Mouse (Mus musculus): ENCODE results near the gene Clasrp.
A peak's percentile ranks its signal among the peaks of the same experiment; 100 is the strongest.

Clasrp gene

DNA sequence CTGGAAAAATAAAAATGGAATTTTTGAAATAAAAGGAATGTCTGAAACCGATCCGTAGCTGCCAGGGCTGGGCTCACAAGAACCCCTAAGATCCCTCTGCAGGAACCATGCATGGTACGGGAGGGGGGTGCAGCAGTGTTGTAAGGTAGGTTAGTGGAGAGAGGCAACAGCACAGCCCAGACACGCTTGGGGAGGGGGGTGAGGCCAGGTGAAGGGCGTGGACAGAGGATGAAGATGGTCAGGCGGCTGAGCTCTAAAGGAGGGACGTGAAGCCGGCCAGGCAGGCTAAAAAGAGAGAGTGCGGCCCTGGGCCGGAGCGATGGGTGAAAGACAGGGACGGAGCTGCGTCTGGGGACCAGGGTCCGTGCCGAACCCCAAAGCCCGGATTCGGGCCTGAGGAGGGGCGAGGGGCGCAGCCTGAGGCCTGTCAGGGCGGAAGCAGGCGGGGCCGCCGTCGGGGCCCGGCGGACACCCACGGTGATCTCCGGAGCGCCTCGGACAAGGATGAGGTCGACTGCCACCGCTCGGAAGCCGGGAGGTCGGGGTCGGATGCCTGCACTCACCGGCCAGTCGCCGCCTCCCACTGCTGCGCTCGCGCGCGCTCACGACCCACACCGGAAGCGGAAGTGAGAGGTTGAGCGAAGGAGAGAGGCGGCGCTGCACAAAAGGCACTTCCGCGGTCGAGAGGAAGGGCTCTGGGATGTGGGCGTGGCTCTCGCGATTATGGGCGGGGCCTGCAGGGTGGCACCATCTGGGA lies at the start of gene Clasrp:
TSS of gene Clasrp (minus strand) at position 638 of the 757 bp plus-strand sequence.
- peak; percentile 89 to 91 for DNase-seq (ENCODE audit: low spot score in 2 of 2)

DNA sequence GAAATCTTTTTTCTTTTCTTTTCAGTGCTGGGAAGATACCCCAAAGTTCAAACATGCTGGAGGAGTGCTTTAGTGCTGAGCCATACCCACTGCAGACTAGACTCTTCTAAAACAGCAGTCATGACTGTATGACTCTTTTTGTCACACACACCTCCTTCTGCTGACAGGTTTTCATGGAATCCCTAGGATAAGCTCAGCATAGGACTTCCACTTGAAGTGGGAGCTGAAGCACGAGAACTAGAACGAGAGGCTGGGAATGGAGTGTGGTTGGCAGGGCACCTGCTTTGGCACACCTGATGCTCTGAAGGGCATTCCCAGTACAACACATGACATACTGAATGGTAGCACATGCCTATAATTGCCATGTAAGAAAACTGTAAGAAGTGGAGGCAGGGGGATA lies 48.3 kb upstream of the Clasrp start:
- no peak for DNase-seq (ENCODE audit: low spot score in 2 of 2)

DNA sequence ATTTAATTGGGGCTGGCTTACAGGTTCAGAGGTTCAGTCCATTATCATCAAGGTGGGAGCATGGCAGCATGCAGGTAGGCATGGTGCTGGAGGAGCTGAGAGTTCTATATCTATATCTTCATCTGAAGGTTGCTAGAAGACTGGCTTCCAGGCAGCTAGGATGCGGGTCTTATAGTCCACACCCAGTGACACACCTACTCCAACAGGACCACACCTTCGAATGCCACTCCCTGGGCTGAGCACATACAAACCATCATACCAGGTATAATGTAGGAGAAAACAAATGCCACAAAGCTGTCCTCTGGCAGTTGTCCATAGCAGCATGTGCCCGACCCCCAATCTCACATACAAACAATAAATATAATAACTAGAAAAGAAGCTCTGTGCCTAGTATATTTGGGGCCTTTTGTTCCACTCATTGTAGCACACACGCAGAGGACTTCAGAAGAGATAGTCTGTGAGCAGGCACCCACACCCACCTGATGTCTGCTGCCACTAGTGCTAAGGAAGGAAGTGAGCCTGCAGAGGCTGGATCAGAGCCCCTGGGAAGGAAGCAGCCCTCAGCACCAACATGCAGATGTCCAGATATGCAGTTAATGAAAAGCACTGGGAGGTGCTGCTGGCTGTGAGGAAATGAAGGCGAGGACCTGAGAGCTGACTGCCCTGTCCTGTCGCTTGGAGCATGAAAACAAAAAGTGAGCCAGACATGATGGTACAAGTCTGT lies 46.9 kb upstream of the Clasrp start:
- DNase-seq (ENCODE audit: low spot score in 2 of 2) = no peak

DNA sequence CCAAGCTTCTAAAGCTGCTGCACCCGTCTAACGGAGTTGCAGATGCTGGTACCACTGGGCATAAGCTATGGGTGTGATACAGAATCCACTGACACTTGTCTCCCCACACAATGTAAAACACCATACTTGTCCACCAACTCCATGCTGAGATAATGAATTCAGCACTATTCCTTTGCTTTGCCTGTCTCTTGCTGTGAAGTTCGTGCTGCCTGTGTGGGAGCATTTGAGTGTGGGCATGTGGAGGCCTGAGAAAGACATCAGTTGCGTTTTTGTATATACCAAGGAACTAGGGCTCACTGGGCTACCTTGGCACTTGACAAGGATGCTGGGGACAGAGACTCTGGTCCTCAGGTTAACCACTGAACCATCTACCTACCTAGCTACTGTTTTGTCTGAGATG lies 36.9 kb upstream of the Clasrp start:
- peak in 1 of 2 experiments; percentile 71 for DNase-seq (ENCODE audit: low spot score in 2 of 2)

DNA sequence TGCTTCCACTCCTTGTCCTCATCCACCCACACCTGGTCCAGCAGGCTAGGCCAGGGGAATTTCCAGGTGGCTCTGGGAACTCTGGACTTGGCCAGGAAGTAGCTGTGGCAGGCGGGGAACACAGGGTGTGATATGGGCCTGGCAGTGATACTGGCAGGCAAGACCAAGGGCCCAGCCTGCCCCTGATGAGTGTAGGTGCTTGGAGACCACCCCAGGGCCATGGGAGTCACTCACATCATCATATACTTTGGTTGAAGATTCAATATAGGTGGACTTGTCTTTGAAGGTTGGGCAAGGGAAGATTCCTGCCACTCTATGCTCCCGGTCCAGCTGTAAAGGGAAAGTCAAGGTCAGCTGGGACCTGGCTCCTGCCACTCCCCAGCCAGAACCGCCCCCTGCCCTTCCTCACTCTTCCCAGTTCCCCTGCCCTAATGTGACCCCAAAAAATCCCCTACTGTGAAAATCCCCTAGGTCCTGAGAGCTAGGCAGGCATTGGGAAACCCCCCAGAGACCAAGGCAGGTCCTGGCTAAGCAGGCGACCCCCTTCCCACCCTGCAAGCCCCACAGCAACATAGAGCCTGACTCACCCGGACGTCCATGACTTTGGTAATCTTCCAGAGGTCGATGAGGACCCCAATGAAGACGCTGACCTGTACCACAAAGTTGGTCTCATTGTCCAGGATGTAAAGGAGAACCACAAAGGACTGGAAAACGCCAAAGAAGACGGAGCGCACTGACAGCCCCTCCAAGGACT lies 31.0 kb upstream of the Clasrp start:
- DNase-seq (ENCODE audit: low spot score in 2 of 2) = no peak

DNA sequence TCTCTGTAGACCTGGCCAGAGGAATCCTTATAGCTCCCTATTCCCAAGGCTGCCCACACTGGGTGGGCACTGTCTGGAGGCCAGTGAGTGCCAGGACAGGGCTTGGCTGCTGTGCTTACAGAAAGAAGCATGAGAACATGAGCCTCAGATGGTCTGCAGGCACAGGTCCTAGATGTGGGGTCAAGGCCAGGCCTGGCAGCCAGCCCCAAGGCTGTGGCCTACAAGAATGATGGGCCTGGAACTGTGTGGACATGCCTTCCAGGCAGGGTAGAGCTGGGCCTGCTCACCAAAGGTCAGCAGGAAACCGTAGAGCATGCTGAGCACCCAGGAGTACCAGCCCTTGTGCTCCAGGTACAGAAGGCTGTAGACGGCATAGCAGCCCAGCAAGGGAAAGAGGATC lies 30.3 kb upstream of the Clasrp start:
- no peak for DNase-seq (ENCODE audit: low spot score in 2 of 2)

DNA sequence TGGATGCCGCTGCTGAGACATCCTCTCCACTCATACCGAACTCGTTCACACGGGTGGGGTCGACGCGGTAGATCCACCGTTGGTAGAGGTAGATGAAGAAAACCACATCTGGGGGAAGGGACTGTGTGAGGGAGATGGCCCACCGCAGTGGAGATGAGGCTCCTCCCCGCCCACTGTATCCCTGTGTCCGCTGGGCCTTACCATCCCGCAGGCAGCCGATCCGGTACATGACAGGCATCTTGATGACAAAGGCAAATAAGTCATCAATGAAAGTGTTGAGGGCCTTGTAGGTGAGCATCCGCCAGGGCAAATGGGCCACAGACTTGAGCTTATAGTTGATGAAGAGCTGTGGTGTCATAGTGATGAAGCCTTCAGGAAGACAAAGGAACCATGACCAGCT lies 29.6 kb upstream of the Clasrp start:
- no peak for DNase-seq (ENCODE audit: low spot score in 2 of 2)

DNA sequence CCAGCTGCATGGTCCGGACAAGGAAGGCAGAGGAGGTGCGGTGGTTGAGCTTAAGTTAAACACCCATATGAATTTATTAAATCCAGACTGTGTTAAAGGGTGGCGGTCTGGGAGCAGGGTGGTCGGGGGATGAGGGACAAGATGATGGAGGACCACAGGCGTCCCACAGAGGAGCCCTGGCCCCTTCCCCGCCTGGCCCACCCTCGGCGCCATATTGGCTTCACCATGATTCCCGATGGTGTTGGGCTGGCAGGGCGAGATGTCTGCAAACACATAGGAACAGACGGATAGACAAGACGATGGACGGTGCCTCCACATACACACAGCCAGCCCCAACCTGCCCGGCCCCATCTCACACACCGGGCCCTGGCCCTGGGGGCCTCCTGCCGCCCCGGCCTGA lies 28.9 kb upstream of the Clasrp start:
- no peak for DNase-seq (ENCODE audit: low spot score in 2 of 2)

DNA sequence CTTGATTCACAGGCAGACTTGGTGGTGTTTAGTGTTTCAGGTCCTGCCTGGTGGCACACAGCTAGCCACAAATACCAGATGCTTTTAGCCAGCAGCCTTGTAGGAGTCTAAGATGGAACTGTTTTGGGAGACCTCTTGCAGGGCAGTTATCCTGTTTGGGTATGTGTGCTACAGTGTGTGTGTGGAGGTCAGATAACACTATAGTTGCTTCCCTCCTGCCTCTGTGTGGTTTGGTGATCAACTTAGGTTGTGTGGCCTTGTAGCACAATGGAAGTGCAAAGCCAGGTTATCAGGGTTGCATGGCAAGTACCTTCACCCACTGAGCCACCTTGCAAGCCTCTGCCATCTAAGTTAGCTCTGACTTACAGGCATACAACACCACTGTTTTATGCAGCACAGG lies 28.4 kb upstream of the Clasrp start:
- DNase-seq (ENCODE audit: low spot score in 2 of 2) = no peak

DNA sequence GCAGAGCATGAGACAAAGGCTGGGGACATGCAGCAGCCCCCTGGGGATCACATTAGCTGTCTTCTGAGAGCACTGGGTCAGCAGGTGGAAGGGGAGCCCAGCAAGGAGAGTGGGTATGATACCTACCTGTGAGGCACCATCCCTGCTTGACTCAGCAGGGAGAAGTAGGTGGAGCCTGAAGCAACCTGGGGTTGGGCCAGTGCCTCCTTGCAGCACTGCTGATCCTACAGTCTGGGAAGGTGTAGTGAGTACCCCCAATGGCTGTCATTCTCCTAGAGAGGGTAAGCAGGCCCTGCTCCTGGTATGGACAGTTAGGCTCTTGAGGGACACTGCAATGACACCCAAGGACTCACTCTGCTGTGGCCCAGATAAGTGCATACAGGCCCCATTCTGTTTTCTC lies 28.0 kb upstream of the Clasrp start:
- no peak for DNase-seq (ENCODE audit: low spot score in 2 of 2)

DNA sequence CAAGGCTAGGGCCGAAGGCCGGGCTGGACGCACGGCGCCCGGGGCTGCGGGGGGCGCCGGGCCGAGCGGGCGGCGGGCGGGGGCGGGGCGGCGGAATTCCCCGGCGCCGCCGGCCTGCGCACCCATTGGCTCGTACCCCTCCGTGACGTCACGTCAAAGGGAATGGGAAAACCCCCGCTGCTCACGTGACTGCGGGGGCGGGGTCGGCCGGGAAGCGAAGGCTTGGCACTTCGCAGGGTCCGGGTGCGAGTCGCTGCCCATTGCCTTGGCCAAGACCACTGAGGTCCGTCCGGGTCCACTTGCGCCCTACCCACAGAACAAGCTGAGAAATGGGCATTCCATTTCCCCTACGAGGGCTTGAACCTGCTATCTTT lies 25.1 kb upstream of the Clasrp start, which contains the start of gene Relb:
TSS of gene Relb (minus strand) at position 78 of the 374 bp plus-strand sequence.
- peak; percentile 79 to 80 for DNase-seq (ENCODE audit: low spot score in 2 of 2)

DNA sequence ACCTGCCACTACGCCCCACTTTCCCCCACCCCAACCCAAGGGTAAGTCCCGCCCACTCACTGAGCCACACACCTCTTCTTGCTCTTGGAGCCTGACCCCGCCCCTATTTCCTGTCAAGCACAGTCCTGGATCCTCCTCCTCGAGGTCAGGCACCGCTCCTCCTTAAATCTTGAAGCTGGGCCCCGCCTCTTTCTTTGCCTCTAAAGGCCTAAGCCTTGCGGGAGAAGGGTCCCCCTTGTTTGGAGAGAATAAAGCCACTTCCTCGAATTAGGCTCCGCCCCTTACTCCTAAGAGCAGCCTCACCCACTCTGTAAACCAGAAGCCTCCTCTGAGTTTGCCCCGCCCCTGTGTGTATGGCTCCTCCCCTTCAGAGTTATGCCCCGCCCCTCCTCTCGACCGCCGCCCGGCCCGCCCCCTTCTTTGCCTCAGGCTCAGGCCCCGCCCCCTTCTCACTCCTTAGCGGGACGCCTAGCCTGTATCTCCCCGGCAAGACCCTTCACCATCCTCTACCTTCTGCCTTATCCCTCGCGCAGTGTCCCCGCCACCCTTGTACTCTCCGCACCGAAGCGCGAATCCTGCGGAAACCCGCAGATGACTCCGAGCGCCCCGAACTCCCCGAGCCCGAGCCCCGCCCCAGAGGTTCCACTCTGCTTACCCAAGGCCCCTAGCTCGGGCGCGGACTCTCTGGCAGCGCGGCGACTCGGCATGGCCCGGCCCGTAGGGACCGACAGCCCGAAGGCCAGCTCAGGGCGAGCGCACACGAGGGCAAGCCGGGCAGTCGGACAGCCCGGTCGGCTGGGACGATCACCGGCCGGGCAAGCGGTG lies 24.5 kb upstream of the Clasrp start:
- DNase-seq (ENCODE audit: low spot score in 2 of 2) = peak; percentile 79 to 87

DNA sequence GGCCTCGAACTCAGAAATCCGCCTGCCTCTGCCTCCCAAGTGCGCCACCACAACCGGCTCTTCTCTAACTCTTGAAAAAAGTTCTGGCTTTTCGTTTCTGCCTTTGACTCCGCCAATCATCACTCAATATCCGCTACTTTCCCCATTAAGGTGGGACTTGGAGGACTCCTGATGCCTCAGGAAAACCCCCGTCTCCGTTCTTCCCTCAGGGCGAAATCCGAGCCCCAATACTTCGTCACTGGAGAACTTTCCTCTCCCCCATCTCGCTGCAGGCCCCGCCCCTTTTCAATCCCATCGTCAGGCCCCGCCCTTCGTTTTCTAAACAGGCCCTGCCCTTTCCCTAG lies 23.9 kb upstream of the Clasrp start:
- DNase-seq (ENCODE audit: low spot score in 2 of 2) = no peak

DNA sequence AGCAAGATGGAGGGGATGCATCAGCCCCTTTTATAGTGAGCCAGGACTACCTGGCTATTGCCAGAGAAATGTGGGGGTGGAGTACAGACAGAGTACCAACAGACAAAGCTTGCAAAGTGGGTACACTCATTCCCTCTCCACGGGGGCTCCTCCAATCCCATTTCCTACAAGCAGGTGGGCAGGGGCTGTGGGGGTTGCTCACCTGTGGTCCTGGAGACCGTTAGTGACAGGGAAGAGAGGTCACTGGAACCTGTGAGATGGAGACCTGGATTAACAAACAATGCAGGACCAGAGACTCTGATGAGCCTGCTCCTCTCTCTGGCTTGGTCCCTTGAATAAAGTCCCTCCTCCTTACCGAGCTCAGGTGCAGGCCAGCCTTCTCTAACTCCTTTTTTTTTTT lies 23.4 kb upstream of the Clasrp start:
- DNase-seq (ENCODE audit: low spot score in 2 of 2) = no peak

DNA sequence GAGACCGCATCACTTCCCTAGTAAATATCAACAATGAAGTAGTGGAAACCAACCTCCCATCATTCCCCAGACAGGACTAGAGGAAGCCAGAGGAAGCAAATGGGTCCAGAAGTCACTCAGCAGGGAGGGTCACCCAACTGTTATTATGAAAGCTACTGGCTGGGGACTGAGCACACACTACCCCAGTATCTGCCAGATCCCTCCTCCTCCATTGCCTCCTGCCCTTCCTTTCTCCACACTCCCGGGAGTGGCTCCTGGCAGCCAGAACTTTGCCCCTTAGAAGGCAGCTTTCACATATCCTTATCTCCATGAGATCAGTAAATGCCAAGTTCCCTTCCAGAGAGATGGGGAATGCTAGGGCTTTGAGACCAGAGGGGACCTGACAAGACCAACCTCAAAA lies 19.1 kb upstream of the Clasrp start:
- DNase-seq (ENCODE audit: low spot score in 2 of 2) = no peak

DNA sequence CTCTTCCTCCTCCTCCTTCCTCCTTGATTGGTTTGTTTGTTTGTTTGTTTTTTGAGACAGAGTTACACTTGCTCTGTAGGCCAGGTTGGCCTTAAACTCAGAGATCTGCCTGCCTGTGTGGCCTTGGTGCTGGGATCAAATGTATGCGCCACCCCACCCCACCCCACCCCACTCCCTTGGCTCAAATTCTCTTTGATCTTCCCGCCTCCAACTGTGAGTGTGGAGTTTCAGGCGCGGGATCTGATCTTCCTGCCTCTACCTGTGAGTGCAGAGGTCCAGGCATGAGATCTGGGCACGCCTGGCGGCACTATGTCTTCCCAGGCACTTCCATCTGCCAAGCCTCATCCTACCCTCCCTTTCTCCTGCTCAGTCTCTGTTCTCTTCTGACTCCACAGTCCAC lies 18.0 kb upstream of the Clasrp start:
- no peak for DNase-seq (ENCODE audit: low spot score in 2 of 2)

DNA sequence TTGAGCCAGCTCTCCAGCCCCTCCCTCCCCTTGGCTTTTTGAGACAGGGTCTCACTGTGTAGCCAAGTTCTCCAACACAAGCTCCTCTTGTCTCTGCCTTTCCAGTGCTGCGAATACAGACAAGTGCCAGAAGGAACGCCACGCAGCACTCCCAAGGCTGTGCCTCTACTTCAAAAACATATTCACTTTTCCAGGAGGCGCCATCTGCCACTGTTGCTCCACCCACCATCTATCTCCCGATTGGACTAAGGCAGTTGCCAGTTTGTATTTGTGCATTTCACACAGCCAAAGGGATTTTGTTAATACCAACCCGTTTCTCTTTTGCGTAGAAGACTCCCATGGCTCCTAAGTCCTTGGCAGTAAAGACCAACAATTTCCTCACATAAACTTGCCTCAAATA lies 16.5 kb upstream of the Clasrp start:
- peak; percentile 51 to 62 for DNase-seq (ENCODE audit: low spot score in 2 of 2)

DNA sequence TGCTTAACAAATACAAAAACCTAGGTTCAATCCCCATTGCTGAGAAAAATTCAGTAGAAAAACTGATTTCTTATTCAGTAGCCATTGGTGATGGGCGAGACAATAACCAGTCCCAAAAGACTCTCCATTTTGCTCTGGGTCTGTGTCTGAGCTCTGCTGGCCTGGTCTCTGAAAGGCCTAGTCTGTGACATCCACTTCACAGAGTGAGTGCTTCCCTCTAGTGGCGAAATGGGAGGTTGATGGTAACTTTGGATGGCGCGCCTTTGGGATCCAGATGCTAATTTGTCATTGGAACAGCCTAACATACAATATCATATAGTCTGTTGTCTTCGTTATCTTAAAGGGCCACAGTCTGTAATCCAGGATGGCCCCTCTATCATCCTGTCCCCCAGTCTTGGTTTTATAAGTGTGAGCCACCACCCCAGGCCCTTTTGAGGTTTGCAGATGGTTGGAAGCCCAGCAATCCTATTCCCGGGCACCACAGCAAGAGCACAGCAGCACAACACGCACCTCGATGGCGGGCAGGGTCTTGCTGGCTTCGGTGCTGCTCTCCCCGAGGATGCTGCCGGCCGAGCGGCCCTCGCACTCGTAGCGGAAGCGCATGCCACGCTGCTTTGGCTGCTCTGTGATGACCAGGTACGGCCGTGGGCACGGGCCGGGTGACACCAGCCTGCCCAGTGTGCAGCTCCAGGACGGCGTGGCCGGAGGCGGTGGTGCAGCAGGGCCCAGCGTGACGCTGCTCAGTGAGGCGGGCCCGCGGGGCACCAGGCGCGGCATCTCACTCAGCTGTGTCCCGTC lies 14.9 kb upstream of the Clasrp start:
- DNase-seq (ENCODE audit: low spot score in 2 of 2) = peak; percentile 49 to 60

DNA sequence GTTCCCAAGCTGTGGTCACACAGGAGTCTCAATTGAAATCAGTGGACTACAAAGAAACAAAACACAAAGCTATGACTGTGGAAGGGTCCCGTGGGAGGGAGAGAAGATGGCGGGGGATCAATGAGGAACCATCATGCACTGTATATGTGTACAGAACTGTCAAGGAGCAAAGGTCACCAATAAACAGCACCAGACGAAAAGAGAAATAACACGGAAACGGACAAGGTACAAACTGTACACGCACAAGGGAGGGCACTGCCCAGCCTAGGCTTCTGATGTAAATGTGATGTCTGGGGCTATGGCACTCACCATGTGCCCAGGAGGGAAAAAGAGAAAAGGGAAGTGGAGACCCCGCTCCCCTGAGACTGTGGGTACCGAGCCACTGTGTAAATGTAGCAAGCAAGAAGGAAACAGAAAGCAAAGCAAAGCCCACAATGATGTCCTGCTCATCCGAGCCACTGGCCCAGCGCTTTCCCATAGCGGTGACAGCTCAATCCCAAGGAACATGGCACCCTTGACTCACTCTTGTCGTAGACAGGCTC lies 10.8 kb upstream of the Clasrp start:
- DNase-seq (ENCODE audit: low spot score in 2 of 2) = no peak

DNA sequence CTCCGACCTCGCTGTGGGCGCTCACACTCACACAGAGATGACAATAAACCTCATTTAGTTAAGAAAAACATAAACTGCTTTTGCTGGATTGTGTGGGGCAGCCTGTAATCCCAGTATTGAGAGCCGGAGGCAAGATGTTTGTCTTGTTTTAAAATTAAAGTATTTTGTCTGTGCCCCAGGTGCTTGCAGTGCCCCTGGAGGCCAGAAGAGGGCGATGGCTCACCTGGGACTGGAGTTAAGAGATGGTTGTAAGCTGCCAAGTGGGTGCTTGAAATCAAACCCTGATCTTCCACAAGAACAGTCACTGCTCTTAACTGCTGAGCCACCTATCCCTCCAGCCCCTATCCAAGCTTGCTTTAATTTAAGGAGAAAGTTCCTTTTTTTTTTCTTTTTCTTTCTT lies 6.7 kb upstream of the Clasrp start:
- DNase-seq (ENCODE audit: low spot score in 2 of 2) = no peak

All from right cerebral cortex, postnatal 36 days (tissue).